Mouse (Mus musculus) kidney, embryonic 15.5 days (tissue): ENCODE results near the gene Pde4b. TPM values are rescaled to one million over a fixed set of nuclear protein-coding genes. Genes with fewer than 3 reads are reported as not detected.
"Not testable (repeated sequence)": the region's sequence is repeated elsewhere in the genome, so short reads cannot be mapped to it uniquely, and the experiment has no call there.

Experiments
- ATAC-seq: fragments of 200-750 bp; cut with Nextera tagmentation; replicated peaks from 2 replicates; pipeline ENCODE4 v1.8.0; 2017; ENCODE audit warnings: moderate TSS enrichment; ENCODE audit not compliant: low FRiP score
- H3K27ac ChIP-seq: fragments of 300-500 bp; sonication (generic); 2 replicates; pipeline ENCODE4 v1.5.1; 2015; ENCODE audit warnings: mild to moderate bottlenecking, inconsistent platforms
- H3K27me3 ChIP-seq: fragments of 300-500 bp; sonication (generic); 2 replicates; pipeline ENCODE4 v1.6.1; 2015; ENCODE audit warnings: inconsistent platforms
- H3K36me3 ChIP-seq: fragments of 300-500 bp; sonication (generic); 2 replicates; pipeline ENCODE4 v1.6.1; 2015; ENCODE audit warnings: inconsistent platforms
- H3K4me1 ChIP-seq: fragments of 300-500 bp; sonication (generic); 2 replicates; pipeline ENCODE4 v1.6.1; 2015; ENCODE audit warnings: inconsistent platforms
- H3K4me2 ChIP-seq: fragments of 300-500 bp; sonication (generic); 2 replicates; pipeline ENCODE4 v1.6.1; 2015; ENCODE audit warnings: moderate library complexity, mild to moderate bottlenecking, inconsistent platforms
- H3K4me3 ChIP-seq: fragments of 300-500 bp; sonication (generic); replicated peaks from 2 replicates; pipeline ENCODE4 v1.5.1; 2015; ENCODE audit warnings: mild to moderate bottlenecking, inconsistent platforms
- H3K9ac ChIP-seq: fragments of 300-500 bp; sonication (generic); 2 replicates; pipeline ENCODE4 v1.6.1; 2015; ENCODE audit warnings: mild to moderate bottlenecking, inconsistent platforms
- H3K9me3 ChIP-seq: fragments of 300-500 bp; sonication (generic); replicated peaks from 2 replicates; pipeline ENCODE4 v1.6.1; 2016; ENCODE audit warnings: inconsistent platforms
- WGBS: fragments of 180-500 bp; shearing (Covaris S2); methylation state at CpG from one replicate; pipeline ENCODE4 v1.1.7; 2015; ENCODE audit warnings: mixed read lengths; 5-methylcytosine and 5-hydroxymethylcytosine counted together
- polyA plus RNA-seq: library from polyadenylated mRNA; unstranded; fragments of >200 nt; fragmentation: Nextera tagmentation; extraction: Ambion mirVana; gene quantifications from 2 replicates; pipeline ENCODE4 v1.2.1, GENCODE M21; 2015

Gene Pde4b
- polyA plus RNA-seq = 11.7 and 13.6 TPM in 2 replicates

DNA sequence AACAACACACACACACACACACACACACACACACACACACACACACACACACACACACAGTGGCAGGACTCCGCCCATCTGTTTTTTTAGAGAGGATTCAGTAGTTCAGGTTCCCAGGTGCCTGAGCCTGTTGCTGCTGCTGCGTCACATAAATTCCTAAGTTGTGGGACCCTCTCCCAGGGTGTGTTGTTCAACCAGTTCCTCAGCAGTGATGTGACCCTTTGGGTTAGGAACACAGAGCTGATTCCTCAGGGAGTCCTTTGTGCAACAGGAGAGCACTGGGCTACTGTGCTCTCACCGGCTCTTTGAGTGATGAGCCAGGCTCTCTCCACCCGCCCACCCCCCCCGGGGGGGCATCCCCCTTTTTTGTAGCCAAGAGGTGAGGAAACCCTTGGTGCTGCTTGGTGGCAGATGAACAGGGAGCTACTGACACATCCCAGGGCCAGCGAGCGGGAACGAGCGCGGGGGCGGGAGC is at the start of gene Pde4b:
Gene Pde4b (plus strand): TSS at position 453 of the 475 bp plus-strand sequence.
- no peak for ATAC-seq
- H3K27ac ChIP-seq = no peak within 1 kb of the TSS
- H3K4me2 ChIP-seq = peak within 1 kb of the TSS; percentile 98
- H3K4me3 ChIP-seq = peak within 1 kb of the TSS; percentile 53
- H3K36me3 ChIP-seq = no peaks in the 10 kb centered on the region
- H3K9ac ChIP-seq = peak within 1 kb of the TSS; percentile 31; the same call in 1 of the 2 replicates
- WGBS = 5% methylated on average over 11 of the region's 11 CpGs
- H3K27me3 ChIP-seq = peaks cover 43% of the 10 kb centered on the region
- no peaks in the 10 kb centered on the region for H3K9me3 ChIP-seq
- peaks cover 16% of the 10 kb centered on the region for H3K4me1 ChIP-seq

DNA sequence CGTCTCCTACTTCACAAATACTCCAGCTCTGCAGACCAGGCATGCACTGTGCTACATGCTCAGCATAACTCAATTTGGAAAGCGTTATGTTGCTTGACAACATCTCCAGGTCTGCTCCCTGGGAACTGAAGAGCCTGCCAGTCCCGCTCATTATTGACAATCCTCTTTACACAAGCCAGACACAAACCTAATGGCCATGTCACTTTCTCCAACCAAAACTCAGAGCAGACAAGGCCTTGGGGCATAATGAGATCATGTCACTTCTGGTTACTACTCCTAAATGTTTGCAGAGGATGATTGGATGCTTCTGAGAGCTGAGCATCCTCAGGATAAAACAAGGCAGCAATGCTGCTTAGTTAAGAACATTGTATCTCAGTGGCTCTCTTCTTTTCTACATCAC is 47.2 kb upstream of the Pde4b start:
- Histone ChIP-seq H3K9me3 (no peaks in the 10 kb centered on the region), H3K4me3 (no peak overlapping the region), H3K27me3 (no peaks in the 10 kb centered on the region), H3K4me1 (no peaks in the 10 kb centered on the region), H3K4me2 (no peak overlapping the region), H3K27ac (no peak overlapping the region), H3K36me3 (no peaks in the 10 kb centered on the region), H3K9ac (no peak overlapping the region)
- WGBS = 79% methylated on average over 3 of the region's 3 CpGs
- no peak for ATAC-seq

DNA sequence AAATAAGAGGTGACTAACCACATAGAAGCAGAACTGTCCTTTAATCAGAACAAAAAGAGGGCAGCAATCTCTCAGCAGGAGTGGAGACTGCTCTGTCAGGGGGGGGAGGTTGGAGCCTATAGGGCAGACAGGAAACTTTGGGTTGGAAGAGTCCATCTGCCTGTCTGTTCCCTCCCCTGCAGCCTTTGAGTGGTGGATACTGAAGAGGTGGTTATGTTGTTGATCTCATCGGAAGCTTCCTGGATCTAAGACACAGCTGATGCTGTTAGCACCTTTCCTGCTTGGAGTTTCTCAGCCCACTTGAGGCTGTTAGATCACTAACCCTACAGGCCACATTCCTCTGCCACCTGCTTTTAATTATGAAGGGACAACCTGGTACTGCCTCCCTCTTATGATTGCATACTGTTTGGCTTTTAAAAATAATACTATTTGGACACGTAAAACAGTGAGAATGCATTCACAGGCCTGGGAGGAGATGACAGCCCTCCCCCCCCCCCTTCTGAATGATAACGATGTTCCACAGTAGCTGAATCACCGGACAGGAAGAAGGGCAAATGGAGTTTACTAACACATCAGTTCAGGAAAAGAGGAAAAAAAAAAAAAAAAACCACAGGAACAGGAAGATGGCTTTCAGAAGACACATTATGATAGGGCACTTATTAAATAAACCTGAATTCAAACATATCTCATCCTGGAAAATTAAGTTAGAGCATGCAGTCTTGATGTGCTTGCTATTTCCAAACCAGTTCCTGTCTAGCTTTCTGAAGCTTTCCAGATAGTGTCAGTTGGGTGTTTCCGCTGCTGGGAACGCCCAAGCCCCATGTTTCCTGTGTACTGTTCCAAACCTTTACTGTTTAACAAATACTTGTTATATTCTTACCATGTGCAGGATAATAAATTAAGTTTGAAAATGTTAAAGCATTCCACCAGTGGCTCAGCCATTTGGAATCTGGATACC is 41.9 kb upstream of the Pde4b start:
- no peak for ATAC-seq
- H3K36me3 ChIP-seq = no peaks in the 10 kb centered on the region
- no peak overlapping the region for H3K27ac ChIP-seq
- H3K4me2 ChIP-seq = no peak overlapping the region
- H3K9me3 ChIP-seq = no peaks in the 10 kb centered on the region
- no peaks in the 10 kb centered on the region for H3K4me1 ChIP-seq
- H3K4me3 ChIP-seq = no peak overlapping the region
- 60% methylated on average over 6 of the region's 6 CpGs for WGBS
- no peak overlapping the region for H3K9ac ChIP-seq
- H3K27me3 ChIP-seq = no peaks in the 10 kb centered on the region

DNA sequence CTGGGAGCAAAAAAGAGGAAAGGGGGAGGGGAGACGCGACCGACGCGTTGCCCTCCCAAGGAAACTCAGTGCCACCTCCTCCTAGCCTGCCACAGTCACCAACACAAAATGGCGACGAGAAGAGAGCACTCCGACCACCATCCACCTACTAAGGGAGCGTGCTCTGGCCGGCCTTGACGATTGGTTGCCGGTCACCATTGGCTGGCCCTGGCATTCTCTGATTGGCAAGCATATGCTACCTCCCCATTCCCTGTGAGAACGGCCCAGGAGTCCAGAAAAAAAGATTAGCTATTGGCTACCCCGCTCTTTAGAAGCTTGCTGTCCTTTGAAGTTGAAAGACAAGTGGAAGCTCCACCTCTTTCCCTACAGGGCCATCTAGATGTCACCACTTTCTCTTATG is 38.0 kb upstream of the Pde4b start:
- ATAC-seq = 0 out of 2 replicates have a peak, but pooled peaks have one; percentile 73
- not testable (repeated sequence) for H3K9ac ChIP-seq, H3K4me2 ChIP-seq, H3K36me3 ChIP-seq, H3K27me3 ChIP-seq, H3K4me3 ChIP-seq, H3K4me1 ChIP-seq, H3K27ac ChIP-seq, H3K9me3 ChIP-seq
- WGBS = 94% methylated on average over 14 of the region's 14 CpGs

DNA sequence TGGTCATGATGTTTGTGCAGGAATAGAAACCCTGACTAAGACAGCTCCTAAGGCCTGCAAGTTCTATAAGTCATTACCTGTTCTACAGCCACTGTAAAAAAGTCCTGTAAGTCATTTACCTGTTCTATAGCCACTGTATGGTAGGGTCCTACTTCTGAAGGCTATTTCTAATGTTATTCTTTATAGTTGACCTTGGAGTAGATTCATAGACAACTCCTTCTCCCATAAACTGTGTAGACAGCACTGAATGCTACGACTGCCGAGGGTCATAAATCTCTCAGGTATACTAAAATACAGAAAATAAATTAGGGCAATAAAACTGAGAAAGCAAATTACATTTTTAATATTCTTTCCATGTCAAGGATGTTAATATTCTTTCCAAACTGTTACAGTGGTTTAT is 26.0 kb upstream of the Pde4b start:
- ATAC-seq = no peak
- Histone ChIP-seq H3K4me1 (no peaks in the 10 kb centered on the region), H3K27ac (no peak overlapping the region), H3K9ac (no peak overlapping the region), H3K36me3 (no peaks in the 10 kb centered on the region), H3K27me3 (no peaks in the 10 kb centered on the region), H3K4me2 (no peak overlapping the region), H3K9me3 (no peaks in the 10 kb centered on the region), H3K4me3 (no peak overlapping the region)
- WGBS = 54% methylated on average over 2 of the region's 2 CpGs

DNA sequence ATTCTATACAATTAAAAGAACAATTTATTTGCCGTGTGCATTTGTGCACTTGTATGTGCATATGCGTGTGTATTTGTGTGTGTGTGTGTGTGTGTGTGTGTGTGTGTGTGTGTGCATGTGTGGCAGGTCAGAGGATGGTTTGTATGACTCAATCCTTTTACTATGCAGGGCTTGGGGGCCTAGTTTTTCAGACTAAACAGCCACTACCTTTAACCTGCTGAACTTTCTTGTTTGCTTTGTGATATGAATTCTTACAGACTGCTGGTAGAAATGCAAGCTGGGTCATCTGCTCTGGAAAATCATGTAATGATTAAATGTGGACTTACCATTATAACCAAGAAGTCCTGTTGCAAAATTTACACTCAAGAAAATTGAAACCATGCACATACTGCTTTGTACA is 18.0 kb upstream of the Pde4b start:
- no peak for ATAC-seq
- Histone ChIP-seq H3K4me2 (no peak overlapping the region), H3K9ac (no peak overlapping the region), H3K4me1 (no peaks in the 10 kb centered on the region), H3K27ac (no peak overlapping the region), H3K27me3 (no peaks in the 10 kb centered on the region), H3K36me3 (no peaks in the 10 kb centered on the region), H3K4me3 (no peak overlapping the region), H3K9me3 (no peaks in the 10 kb centered on the region)
- 93% methylated on average over 2 of the region's 2 CpGs for WGBS

DNA sequence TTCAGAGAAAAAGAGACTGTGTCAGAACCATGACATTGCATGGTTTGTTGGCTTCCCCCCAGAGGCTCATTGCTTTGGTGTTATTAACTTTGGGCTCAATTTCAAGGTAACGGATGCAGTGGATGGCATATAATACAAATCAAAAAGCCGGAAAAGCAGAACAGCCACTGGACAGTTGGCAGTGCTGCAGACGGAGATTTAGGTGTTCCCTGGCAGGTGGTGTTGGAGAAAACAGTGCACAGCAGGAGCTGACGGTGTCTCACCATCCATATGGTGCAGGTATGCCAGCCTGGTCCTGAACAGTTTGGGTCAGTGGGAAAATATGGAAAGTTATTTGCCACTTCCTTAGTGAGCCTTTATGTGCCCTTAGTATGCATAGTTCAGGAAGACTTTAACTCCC is 1.0 kb upstream of the Pde4b start:
- Histone ChIP-seq H3K27ac (no peak overlapping the region), H3K9me3 (no peaks in the 10 kb centered on the region), H3K4me1 (peaks cover 16% of the 10 kb centered on the region), H3K36me3 (no peaks in the 10 kb centered on the region), H3K4me3 (no peak overlapping the region), H3K9ac (no peak overlapping the region), H3K4me2 (no peak overlapping the region), H3K27me3 (peaks cover 43% of the 10 kb centered on the region)
- 63% methylated on average over 4 of the region's 4 CpGs for WGBS
- no peak for ATAC-seq

DNA sequence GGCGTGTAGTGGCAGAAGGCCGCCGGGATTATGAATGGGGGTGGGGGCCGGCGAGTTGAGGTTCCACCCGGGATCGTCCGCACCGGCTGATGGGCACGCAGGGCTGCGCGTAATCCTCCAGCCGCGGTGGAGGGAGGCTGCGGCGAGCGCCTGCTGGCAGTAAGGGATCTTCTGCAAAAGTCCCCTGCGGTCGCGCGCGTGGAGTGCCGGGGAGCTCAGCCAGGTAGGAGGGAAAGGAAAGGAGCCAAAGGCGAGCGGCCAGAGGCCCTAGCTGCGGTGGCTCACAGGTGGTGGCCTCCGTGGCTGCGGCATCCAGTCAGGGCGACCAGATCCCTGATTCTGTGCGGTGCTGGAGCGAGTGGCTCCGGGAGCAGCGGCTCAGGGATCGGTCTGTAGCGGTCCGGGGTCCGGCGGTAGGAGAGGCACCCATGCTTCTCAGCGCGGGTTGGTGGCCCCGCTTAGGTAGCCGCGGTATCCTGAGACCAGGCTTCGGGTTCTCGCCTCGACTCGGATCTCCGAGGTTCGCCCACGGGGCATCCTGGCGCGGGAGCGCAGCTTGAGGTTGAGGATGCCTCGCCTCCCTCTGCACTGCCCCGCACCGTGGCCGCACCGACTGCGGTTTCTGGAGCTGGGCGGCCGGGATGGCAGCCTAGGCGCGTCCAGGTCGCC is 357 bp downstream of the Pde4b start:
- no peaks in the 10 kb centered on the region for H3K36me3 ChIP-seq
- H3K9me3 ChIP-seq = no peaks in the 10 kb centered on the region
- peak overlapping the region; percentile 98 for H3K4me2 ChIP-seq
- peak; percentile 77 for ATAC-seq
- H3K4me1 ChIP-seq = peaks cover 16% of the 10 kb centered on the region
- H3K27me3 ChIP-seq = peaks cover 48% of the 10 kb centered on the region
- peak overlapping the region; percentile 53 for H3K4me3 ChIP-seq
- under 1% methylated on average over 64 of the region's 64 CpGs for WGBS
- peak overlapping the region; percentile 31; the same call in 1 of the 2 replicates for H3K9ac ChIP-seq
- no peak overlapping the region for H3K27ac ChIP-seq

DNA sequence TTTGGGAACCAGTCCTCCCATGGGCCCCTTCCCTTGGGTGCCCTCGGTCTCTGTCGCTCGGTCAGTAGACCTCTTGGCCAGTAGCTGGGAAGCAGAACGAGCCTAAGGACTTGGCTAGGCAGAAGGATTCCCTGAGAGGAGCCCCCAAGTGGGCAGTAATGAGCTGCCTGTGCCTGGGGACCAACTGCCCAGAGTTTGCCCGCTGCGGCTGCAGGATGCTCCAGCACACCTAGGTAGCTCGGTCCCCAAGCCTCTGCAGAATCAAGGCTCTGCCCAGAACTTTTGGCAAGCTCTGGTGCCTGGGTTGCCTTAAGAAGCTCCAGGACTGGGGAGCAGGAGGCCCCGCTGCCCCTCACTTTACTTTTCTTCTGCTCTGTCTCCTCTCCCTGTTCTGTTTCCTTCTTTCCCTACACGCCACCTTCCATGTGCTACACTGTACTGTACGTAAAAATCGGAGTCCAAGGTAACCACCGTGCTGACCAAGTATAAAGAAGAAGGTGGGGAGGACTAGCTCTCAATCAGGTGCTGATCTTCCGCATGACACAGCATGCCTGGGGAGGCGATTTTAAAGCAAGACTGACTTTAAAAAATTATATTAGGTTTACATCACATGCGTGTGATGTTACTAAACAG is 1.0 kb downstream of the Pde4b start:
- H3K4me3 ChIP-seq = peak overlapping the region; percentile 53
- H3K4me2 ChIP-seq = peak overlapping the region; percentile 98
- no peaks in the 10 kb centered on the region for H3K9me3 ChIP-seq
- peak; percentile 64 for ATAC-seq
- peaks cover 16% of the 10 kb centered on the region for H3K4me1 ChIP-seq
- H3K27ac ChIP-seq = no peak overlapping the region
- H3K9ac ChIP-seq = 0 out of 2 replicates have a peak overlapping the region, but pooled peaks have one; percentile 31
- no peaks in the 10 kb centered on the region for H3K36me3 ChIP-seq
- H3K27me3 ChIP-seq = peaks cover 49% of the 10 kb centered on the region
- 24% methylated on average over 15 of the region's 15 CpGs for WGBS

DNA sequence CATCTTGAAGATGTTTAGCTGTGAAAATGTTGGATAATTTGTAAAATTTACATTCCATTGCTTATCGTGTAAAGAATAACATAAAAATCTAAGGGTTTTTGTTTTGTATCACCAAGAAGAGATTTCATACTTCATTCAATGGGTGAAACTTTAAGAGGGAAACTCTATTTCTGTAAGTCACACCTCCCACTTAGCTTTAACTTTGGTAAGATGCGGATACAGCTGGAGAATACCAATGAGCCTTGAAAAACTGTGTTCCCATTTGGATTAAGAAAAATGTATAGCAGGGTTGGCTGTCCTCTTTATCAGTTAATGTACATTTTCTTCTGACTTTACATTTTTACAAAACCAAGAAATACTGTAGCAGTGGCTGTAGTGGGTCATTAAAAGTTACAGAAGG is 8.5 kb downstream of the Pde4b start:
- no peaks in the 10 kb centered on the region for H3K9me3 ChIP-seq
- 96% methylated on average over 2 of the region's 2 CpGs for WGBS
- H3K4me1 ChIP-seq = no peaks in the 10 kb centered on the region
- 0 out of 2 replicates have a peak, but pooled peaks cover 6% of the 10 kb centered on the region for H3K27me3 ChIP-seq
- H3K36me3 ChIP-seq = no peaks in the 10 kb centered on the region
- no peak overlapping the region for H3K27ac ChIP-seq
- no peak overlapping the region for H3K4me2 ChIP-seq
- H3K4me3 ChIP-seq = no peak overlapping the region
- ATAC-seq = no peak
- H3K9ac ChIP-seq = no peak overlapping the region

DNA sequence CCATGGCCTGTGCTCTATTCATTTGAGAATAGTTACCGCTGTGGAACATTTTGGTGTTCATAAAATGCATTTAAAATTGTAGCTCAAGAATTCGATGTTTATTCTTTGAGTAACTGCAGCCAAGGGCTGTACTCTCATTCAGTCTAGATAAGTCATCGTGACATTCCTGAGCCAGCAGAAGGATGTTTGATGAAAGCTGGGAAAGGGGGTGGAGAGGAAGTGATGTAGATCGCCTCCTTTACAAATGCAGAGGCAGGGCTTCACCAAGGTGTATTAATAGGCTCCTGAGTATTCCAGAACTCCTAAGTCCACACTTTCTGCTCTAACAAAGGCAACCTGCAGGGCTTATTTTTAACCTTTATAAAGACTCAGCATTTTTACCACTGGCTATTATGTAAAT is 14.9 kb downstream of the Pde4b start:
- 76% methylated on average over 4 of the region's 4 CpGs for WGBS
- Histone ChIP-seq H3K27me3 (no peaks in the 10 kb centered on the region), H3K9me3 (no peaks in the 10 kb centered on the region), H3K4me2 (no peak overlapping the region), H3K27ac (no peak overlapping the region), H3K9ac (no peak overlapping the region), H3K4me3 (no peak overlapping the region), H3K36me3 (no peaks in the 10 kb centered on the region), H3K4me1 (no peaks in the 10 kb centered on the region)
- no peak for ATAC-seq
